Mouse (Mus musculus): ENCODE results near the gene Slc25a28. TPM values are rescaled to one million over a fixed set of nuclear protein-coding genes. Genes with fewer than 3 reads are reported as not detected.

Gene Slc25a28
- total RNA-seq (2023): 49.7 TPM

DNA sequence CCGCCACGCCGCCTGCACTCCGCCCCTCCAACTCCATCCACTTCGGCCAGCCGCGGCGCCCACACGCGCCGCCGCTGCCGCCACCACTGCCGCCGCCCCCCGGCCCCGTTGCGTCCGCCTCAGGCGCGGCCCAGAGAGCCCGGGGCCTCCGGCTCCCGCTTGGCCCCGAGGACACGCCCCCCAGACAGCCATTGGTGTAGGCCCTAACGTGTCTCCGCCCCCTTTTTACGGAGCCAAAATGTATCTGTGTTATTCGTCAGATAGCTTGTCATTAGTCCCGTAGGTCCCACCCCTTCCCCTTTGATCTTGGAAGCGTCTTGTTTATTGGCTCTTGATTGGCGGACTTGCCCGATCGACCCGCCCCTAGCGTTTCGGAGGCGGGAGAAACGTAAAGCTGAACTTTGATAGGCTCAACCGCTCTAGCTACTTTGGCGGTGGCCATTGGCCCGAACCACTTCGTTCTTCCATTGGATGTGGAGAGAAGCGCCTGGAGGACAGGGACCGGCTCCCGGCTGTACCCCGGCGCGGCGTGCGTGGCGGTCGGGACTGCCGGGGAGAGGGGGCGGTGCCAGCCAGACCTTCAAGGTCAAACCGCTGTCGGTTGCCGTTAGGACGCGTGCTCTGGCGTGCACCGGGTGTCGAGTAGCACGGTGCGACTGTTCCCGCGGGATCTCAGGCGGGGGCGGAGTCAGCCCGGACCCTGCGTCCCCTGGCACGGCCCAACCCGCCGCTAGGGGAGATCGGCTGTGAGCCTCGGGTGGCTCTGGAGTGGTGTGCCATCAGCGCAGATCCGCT is at the start of gene Slc25a28:
Gene Slc25a28 (minus strand): TSS at position 152 of the 795 bp plus-strand sequence.

DNA sequence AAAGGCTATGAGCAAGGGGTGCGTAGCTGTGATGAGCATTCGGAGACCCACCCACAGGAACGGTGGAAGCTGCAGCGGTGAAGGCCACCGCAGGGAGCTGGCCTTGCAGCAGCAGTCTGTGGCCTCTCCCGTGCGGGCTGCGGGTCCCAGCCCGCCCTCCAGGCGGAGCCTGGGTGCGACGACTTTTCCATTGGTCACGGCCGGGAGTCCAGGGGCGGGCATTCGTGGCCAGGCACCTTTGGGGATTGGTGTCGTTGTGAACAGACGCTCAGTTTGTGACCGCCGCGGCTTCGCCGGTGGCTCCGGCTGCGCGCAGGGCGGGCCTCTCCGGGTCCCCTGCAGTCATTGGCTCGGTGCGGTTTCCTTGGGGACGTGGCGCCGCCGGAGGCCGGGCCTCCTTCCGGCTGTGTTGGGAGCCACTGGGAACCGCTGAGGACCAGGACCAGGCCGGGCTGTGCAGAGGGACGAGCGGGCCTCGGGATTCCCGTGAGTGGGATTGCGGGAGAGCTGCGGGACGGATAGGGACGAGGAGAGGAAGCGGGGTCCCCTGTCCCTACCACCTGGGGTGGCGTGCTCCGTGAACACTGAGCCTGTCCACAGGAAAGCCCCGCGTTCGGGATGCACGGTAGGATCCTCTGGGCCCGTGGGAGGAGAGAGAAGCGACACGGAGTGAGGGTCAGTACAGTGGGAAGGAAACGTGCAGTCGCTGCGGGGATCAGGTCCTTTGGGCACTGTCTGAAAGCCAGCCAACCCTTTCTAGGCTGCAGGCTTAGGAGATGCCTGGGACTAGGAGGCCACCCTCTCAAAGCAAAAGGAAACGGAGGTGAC is 15.0 kb upstream of the Slc25a28 start, which contains the start of gene Entpd7:
Gene Entpd7 (plus strand): TSS at position 254 of the 828 bp plus-strand sequence.

Other genes with a start within 250 kb of the Slc25a28 start
- gene Cnnm1, start 234.4 kb downstream of the Slc25a28 start, total RNA-seq (2023): not detected
- gene Got1, start 150.3 kb downstream of the Slc25a28 start, total RNA-seq (2023): 56.5 TPM
- gene Nkx2-3, start 62.6 kb downstream of the Slc25a28 start, total RNA-seq (2023): not detected
- 8.6 TPM for gene Entpd7, start 14.8 kb upstream of the Slc25a28 start, total RNA-seq (2023)
- gene Cutc, start 78.1 kb upstream of the Slc25a28 start, total RNA-seq (2023): 7.2 TPM
- 13.2 TPM for gene Cox15, start 78.1 kb upstream of the Slc25a28 start, total RNA-seq (2023)
- not detected for gene Abcc2, start 107.3 kb upstream of the Slc25a28 start, total RNA-seq (2023)

Data from CD8-positive naive resting alpha-beta T cell, adult 57 days (primary cell).